Mouse (Mus musculus) granulocyte monocyte progenitor cell, adult 5-6 weeks (primary cell): ENCODE results near the gene Zmat1. TPM values are rescaled to one million over a fixed set of nuclear protein-coding genes. Genes with fewer than 3 reads are reported as not detected.
A peak's percentile ranks its signal among the peaks of the same experiment; 100 is the strongest.
"Not testable (repeated sequence)": the region's sequence is repeated elsewhere in the genome, so short reads cannot be mapped to it uniquely, and the experiment has no call there.

Experiments
- ATAC-seq: replicated peaks from 2 replicates; pipeline ENCODE4 v1.8.0; 2016; ENCODE audit warnings: mild to moderate bottlenecking, moderate TSS enrichment, inconsistent platforms; ENCODE audit not compliant: poor library complexity, severe bottlenecking
- total RNA-seq, 2 experiments: library from RNA; stranded (forward) in 1 of 2; stranded (reverse) in 1 of 2; fragments of 200-712, 200-1000 nt in 1 of 2; fragments of >200 nt in 1 of 2; fragmentation: Nextera tagmentation in 1 of 2; gene quantifications; 2 replicates each; pipeline ENCODE4 v1.2.3; 2014 to 2017

Zmat1 gene
- total RNA-seq (2014; fragmentation: Nextera tagmentation): 2.4 and 4.1 TPM in 2 replicates
- total RNA-seq (2017): 1.6 and 4.8 TPM in 2 replicates

DNA sequence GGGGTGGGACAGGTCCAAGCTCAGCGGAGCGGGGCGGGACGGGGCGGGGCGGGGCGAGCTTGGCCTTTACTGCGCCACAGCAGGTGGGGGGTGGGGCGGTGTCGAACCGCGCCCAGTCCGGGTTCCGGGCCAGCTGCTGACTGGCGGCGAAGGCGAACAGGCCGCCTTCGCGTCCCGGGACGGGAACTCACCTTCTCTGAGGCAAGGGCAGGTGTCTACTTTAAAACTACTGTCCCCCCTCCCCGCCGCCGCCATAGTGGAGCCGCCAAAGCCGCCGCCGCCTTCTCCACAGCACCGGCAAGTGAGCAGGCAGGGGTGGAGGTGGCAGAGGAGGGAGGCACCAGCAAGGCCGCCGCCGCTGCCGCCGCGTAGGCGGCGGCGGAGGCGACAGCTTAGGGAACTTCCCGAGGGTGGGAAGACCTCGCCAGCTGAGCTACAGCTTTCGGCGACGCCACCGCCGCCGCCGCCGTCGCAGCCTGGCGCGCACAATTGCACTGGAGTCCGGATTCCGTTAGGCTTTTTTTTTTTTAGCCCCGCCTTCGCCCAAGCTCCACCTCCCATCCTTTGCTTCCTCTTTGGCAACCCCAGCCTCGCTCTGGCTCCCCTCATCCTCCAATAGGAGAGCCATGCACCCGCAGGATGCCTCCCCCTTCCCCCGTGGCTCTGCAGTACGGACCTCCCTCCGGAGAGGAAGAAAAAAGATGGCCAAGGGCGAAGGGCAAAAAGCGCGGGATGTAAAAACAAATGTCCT lies at the start of gene Zmat1:
TSS of gene Zmat1 (minus strand) at position 490 of the 751 bp plus-strand sequence.
- ATAC-seq: peak; percentile 100

DNA sequence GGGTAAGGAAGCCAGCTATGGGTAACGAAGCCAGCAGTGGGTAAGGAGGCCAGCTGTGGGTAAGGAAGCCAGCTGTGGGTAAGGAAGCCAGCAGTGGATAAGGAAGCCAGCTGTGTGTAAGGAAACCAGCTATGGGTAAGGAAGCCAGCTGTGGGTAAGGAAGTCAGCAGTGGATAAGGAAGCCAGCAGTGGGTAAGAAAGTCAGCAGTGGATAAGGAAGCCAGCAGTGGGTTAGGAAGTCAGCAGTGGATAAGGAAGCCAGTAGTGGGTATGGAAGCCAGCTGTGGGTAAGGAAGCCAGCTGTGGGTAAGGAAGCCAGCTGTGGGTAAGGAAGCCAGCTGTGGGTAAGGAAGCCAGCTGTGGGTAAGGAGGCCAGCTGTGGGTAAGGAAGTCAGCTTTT lies 44.9 kb upstream of the Zmat1 start:
- ATAC-seq: not testable (repeated sequence)

DNA sequence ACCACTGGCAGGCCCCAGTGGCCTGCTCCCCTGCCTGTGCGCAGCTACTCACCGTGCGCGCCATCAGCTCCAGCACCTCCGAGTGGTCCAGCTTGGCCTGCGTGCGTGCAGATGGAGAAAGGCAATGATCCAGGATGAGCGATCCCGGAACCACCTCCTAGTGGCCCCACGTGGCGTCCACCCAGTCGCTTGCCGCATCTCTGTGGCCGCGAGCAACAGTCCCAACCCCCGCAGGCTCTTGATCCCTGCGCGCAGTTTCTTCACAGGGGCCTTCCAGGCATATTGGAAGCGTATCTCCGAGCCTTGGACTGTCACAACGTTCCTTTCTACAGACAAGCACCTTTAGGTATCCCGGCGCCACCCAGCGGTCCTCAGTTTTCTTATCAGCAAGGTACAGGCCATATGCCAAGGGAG lies 27.0 kb upstream of the Zmat1 start:
- ATAC-seq: peak; percentile 52

DNA sequence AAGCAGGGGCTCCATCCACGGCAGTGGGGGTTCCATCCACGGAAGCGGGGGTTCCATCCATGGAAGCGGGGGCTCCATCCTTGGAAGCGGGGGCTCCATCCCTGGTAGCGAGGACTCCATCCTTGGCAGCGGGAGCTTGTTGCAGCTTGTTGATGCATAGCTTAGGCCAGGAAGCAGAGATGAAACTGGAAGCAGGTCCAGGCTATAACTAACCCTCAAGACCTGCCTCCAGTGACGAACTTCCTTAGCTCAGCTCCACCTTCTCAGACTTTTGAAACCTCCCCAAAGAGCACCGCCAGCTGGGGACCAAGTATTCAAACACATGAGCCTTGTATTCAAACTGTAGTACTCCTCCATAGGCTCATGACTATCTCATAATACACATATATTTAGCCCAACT lies 16.1 kb upstream of the Zmat1 start:
- no peak for ATAC-seq

DNA sequence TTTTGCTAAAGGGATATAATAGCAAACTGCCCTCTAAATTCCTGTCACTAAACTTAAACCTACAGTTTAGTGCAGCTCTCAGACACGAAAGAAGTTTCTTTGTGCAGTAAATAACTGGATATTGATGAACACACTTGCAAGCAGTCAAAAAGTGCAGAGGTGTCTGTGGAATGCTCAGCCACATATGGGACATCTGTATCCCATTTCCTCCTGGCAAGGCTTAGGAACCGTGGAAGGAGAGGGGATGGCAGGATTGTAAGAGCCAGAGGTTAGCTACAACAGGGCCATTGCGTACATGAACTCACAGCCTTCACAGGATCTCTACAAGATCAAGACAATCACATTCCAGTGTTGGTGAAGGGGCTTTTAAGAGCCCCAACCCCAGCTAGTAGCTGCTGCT lies 2.4 kb upstream of the Zmat1 start:
- ATAC-seq: no peak

DNA sequence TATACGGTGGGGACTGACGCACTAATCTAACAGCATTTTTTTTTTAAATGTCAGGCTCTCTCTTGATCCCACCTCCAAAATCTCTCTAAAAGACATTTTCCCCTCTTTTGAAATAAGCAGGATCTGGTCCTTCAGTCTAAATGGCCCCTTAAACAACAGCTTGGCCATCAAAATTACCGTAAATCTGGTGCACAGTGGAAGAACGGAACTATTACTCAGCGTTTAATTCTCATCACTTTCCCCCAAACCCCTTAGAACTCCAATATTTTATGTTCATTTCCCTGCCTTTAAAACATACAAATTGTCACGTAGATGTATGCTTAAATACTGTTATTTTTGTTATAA lies 434 bp upstream of the Zmat1 start:
- peak; percentile 15 for ATAC-seq

DNA sequence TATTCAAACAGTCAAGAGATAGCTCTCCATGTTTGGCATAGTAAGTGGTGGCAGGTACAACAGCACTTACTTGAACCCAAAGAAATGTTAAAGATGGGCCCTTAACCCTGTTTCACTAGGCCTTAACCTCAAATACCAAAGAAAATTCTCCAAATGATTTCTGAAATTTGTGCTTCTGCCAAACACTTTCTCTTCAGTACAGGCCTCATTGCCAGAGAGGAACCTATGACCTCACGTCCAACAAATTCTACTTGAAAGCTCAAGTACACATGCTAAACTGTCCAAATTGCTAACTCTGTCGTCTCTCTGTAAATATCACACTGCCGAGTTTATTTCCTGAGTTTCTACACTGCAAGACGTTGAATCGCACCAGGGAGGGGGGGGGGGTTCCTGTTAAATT lies 988 bp downstream of the Zmat1 start:
- ATAC-seq: no peak

DNA sequence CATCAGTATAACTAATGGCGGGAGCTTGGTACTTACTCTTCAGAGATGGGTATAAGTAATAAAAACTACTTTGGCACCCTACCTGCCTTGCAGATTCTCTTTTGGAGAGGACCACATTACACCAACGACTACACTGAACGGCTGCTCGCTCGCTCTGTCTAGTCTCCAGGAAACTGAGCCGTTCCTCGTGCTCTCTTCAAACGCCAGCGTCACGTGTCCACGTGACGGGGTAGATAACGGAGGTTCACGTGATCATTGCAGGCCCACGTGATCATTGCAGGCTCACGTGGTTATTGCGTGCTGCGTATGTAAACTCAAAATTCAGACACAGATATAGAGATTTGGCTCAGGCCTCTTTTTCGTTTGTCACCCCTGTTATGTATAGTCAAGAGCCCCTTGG lies 44.5 kb downstream of the Zmat1 start, which contains the start of gene Nxf2:
TSS of gene Nxf2 (minus strand) at position 209 of the 400 bp plus-strand sequence.
- ATAC-seq: no peak

DNA sequence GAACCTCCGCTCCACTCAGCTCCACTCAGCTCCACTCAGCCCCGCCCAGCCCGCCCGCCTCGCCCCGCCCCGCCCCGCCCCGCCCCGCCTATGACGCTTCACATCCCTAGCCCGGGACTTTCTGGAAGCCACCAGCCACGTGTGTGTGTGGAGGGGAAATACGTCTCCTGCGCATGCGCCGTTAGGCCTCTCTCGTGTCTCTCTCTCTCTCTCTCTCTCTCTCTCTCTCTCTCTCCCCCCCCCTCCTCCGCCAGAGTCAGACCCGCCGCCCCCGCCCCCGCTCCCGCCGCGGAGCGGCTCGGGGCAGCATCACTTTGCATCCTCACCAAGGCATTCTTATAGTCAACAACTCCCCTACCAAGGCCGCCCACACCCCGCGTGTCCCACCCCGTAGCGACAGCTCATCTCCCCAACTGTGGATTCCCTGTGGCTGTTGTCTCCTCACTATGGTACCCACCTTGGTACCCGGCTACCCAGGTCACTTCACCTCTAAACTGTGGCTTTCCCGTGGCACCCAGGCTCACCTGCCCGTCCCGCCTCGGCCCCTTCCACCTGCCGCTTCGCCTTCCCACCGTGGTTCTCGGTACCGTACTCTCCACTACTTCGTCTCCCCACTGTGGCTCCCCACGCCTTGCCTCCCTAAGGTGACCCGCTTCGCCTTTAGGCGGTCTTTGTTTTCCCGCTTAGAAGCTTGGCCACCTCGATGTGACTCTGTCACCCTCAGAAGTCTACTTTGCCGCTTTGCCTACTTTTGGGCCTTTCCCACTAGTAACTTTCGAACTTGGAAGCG lies 45.5 kb downstream of the Zmat1 start:
- peak; percentile 97 for ATAC-seq

DNA sequence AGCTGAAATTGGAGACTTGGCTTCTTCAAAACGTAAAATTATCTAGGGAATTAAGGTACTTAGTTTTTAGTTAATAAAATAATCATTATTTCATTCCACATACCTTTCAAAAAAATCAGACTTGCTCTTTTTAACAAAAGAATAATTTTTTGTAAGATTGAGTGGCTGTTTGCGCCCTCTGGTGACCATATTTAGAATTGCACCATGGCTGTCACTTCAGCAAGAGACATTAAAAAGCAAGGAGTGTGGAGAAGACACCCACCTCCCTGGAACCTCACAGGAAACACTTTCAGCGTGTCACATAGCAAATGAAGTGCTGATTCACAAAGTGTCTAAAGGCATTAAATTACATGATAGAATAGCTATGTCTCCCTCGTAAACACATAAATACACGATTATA lies 78.6 kb downstream of the Zmat1 start:
- peak; percentile 50 for ATAC-seq

DNA sequence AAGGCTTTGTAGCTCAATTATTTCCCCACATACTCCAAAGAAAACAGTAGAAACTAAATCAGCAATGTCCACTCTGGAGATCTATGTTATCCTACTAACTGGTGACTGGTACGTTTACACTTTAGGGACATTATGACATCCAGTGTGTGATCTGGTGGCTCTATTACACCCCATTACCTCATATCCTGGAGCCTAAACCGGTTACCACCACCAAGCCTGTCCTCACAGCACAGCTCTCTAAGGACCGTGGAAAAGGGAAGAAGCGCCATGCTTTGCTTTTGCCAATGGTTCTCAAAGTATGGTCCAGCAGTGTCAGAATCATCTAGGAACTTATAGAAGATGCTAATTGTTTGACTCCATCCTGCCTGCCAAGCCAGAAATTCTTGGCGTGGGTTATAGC lies 79.1 kb downstream of the Zmat1 start:
- ATAC-seq: peak; percentile 53

DNA sequence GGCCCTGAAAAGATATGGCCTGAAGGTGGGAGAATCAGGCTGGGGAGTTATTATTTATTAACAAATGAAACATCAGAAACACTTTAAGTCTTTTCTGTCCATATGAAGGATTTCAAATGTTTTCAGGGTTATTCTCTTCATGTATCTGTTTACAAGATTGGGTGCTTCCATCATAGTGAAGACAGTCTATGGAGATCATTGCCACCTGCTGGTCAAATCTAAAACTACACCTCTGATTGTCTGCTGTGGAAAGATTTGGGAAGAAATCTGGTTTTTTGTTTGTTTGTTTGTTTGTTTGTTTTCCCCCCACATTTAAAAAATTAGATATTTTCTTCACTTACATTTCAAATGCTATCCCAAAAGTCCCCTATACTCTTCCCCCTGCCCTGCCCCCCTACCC lies 84.0 kb downstream of the Zmat1 start:
- no peak for ATAC-seq

DNA sequence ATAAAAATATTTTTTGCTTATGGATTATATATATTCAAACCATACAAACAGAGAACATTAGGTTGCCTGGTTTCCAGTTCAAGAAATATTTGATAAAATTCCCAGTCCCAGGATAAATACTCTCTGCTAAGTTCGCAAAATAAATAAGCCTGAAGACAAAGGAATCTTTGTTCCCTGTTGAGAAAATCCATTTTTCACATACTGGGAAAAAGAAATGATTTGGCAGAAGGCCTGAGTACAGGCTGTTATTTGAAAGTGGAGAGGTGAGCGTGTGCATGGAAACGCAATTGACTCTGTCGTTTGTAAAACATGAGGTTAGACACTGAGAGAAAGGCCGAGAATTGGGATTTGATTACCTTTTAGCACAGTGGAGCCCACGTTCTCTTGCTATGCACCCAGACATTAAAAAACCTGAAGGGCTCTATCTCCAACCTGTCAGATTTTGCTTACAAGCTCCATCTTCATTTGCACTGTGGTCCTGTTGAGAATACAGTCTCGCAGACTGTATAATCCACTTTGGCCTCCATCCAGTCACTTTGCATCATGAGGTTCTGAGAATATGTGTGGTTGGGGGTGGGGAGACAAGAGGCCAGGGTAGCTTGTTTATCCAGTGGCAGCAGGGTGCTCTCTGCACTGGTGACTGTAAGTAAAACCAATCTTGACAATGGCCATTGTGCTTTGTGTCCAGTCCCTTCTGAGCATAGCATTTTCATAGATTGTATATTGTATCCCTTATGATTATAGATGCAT lies 85.2 kb downstream of the Zmat1 start:
- no peak for ATAC-seq

Other genes with a start within 250 kb of the Zmat1 start
- gene Armcx2, start 200.0 kb downstream of the Zmat1 start, total RNA-seq (2014; fragmentation: Nextera tagmentation): 22.7 and 24.6 TPM in 2 replicates
- gene Armcx2, start 200.0 kb downstream of the Zmat1 start, total RNA-seq (2017): 7.9 and 10.9 TPM in 2 replicates
- gene Nxf2, start 44.5 kb downstream of the Zmat1 start, total RNA-seq (2014; fragmentation: Nextera tagmentation): 1.3 and 2.1 TPM in 2 replicates
- 0.36 and 0.90 TPM in 2 replicates for gene Nxf2, start 44.5 kb downstream of the Zmat1 start, total RNA-seq (2017)
- gene Gm15023, start 168.4 kb upstream of the Zmat1 start, total RNA-seq (2014; fragmentation: Nextera tagmentation): 0.15 TPM in 1 of 2 replicates, not detected in the other
- gene Gm15023, start 168.4 kb upstream of the Zmat1 start, total RNA-seq (2017): not detected in 2 replicates
- not detected in 2 replicates for gene Tceal6, start 201.5 kb upstream of the Zmat1 start, total RNA-seq (2014; fragmentation: Nextera tagmentation)
- not detected in 2 replicates for gene Tceal6, start 201.5 kb upstream of the Zmat1 start, total RNA-seq (2017)